Mouse (Mus musculus) kidney, postnatal 0 days (tissue): Measurements from ENCODE around the gene Psmd6. TPM values are rescaled to one million over a fixed set of nuclear protein-coding genes. Genes with fewer than 3 reads are reported as not detected.

Experiments used
- ATAC-seq: fragments of 200-750 bp; cut with Nextera tagmentation; replicated peaks from 2 replicates; pipeline ENCODE4 v1.8.0; 2017; ENCODE audit warnings: low read depth, moderate number of reproducible peaks, moderate TSS enrichment, moderate library complexity; ENCODE audit not compliant: low FRiP score
- DNase-seq: peaks from one replicate; pipeline ENCODE4 v3.0.0-alpha.2; 2016; ENCODE audit warnings: low spot score
- H3K27ac ChIP-seq: fragments of 300-500 bp; sonication (generic); 2 replicates; pipeline ENCODE4 v1.5.1; 2014; ENCODE audit warnings: mild to moderate bottlenecking
- H3K27me3 ChIP-seq: fragments of 300-500 bp; sonication (generic); 2 replicates; pipeline ENCODE4 v1.6.1; 2014; ENCODE audit warnings: low read length, mixed read lengths; ENCODE audit not compliant: insufficient read depth
- H3K36me3 ChIP-seq: fragments of 300-500 bp; sonication (generic); 2 replicates; pipeline ENCODE4 v1.6.1; 2014; ENCODE audit warnings: low read length, mixed read lengths; ENCODE audit not compliant: insufficient read depth
- H3K4me1 ChIP-seq: fragments of 300-500 bp; sonication (generic); replicated peaks from 2 replicates; pipeline ENCODE4 v1.6.1; 2014; ENCODE audit warnings: antibody characterized with exemption, low read length, mixed read lengths; ENCODE audit not compliant: insufficient read depth
- H3K4me2 ChIP-seq: fragments of 300-500 bp; sonication (generic); 2 replicates; pipeline ENCODE4 v1.6.1; 2014; ENCODE audit warnings: mild to moderate bottlenecking, low read length, moderate library complexity, mixed read lengths
- H3K4me3 ChIP-seq: fragments of 300-500 bp; sonication (generic); replicated peaks from 2 replicates; pipeline ENCODE4 v1.5.1; 2014; ENCODE audit warnings: low read depth, low read length
- H3K9ac ChIP-seq: fragments of 300-500 bp; sonication (generic); 2 replicates; pipeline ENCODE4 v1.6.1; 2014; ENCODE audit warnings: low read depth, low read length
- H3K9me3 ChIP-seq: fragments of 300-500 bp; sonication (generic); replicated peaks from 2 replicates; pipeline ENCODE4 v1.6.1; 2016; ENCODE audit warnings: low read length, inconsistent platforms, mixed read lengths
- CTCF ChIP-seq: IDR thresholded peaks from 2 replicates; pipeline ENCODE4 v1.5.1; 2016; ENCODE audit warnings: antibody characterized with exemption, low read depth, mild to moderate bottlenecking, moderate library complexity
- WGBS: fragments of 180-500 bp; shearing (Covaris S2); extraction: QIAGEN DNeasy Blood & Tissue Kit; methylation state at CpG from one replicate; pipeline ENCODE4 v1.1.7; 2014; 5-methylcytosine and 5-hydroxymethylcytosine counted together
- polyA plus RNA-seq: library from polyadenylated mRNA; unstranded; fragments of >200 nt; fragmentation: Nextera tagmentation; extraction: Ambion mirVana; gene quantifications from 2 replicates; pipeline ENCODE4 v1.2.1, GENCODE M21; 2015

Psmd6 gene
- polyA plus RNA-seq, 1 experiment from 2014 or later = 216 TPM

- DNase-seq (no peak), ATAC-seq (no peak)
- Histone ChIP-seq H3K36me3 (no peaks in the 10 kb centered on the region), H3K27ac (no peak overlapping the region), H3K27me3 (no peaks in the 10 kb centered on the region), H3K4me2 (no peak overlapping the region), H3K9me3 (no peaks in the 10 kb centered on the region), H3K9ac (no peak overlapping the region), H3K4me3 (no peak overlapping the region), H3K4me1 (0 out of 2 replicates have a peak, but pooled peaks cover 4% of the 10 kb centered on the region)
- WGBS = 67% methylated on average over 4 of the region's 4 CpGs
- no peak for TF ChIP-seq CTCF
These were observed 55.7 kb downstream of the Psmd6 start for GRCm38 (mm10) chr14:14065142-14065498.

- Histone ChIP-seq H3K4me3 (no peak overlapping the region), H3K4me2 (no peak overlapping the region), H3K36me3 (no peaks in the 10 kb centered on the region), H3K9ac (no peak overlapping the region), H3K27me3 (no peaks in the 10 kb centered on the region), H3K4me1 (0 out of 2 replicates have a peak, but pooled peaks cover 4% of the 10 kb centered on the region), H3K9me3 (no peaks in the 10 kb centered on the region), H3K27ac (no peak overlapping the region)
- TF ChIP-seq CTCF = no peak
- 30% methylated on average over 5 of the region's 5 CpGs for WGBS
- DNase-seq = no peak
- no peak for ATAC-seq
These were observed 56.2 kb downstream of the Psmd6 start for GRCm38 (mm10) chr14:14064486-14065141.

- ATAC-seq (no peak), DNase-seq (no peak)
- H3K4me2 ChIP-seq = no peak overlapping the region
- no peak overlapping the region for H3K27ac ChIP-seq
- 0 out of 2 replicates have a peak, but pooled peaks cover 4% of the 10 kb centered on the region for H3K4me1 ChIP-seq
- no peak overlapping the region for H3K9ac ChIP-seq
- no peaks in the 10 kb centered on the region for H3K9me3 ChIP-seq
- no peak overlapping the region for H3K4me3 ChIP-seq
- H3K27me3 ChIP-seq = no peaks in the 10 kb centered on the region
- TF ChIP-seq CTCF = no peak
- WGBS = 53% methylated on average over 5 of the region's 5 CpGs
- H3K36me3 ChIP-seq = 0 out of 2 replicates have a peak, but pooled peaks cover 4% of the 10 kb centered on the region
These were observed 57.4 kb downstream of the Psmd6 start for GRCm38 (mm10) chr14:14063382-14063781.

GRCm38 (mm10) chr14:14062531-14063245 is 58.1 kb downstream of the Psmd6 start:
- 0 out of 2 replicates have a peak, but pooled peaks cover 2% of the 10 kb centered on the region for H3K4me1 ChIP-seq
- no peak overlapping the region for H3K9ac ChIP-seq
- H3K4me2 ChIP-seq = no peak overlapping the region
- H3K4me3 ChIP-seq = no peak overlapping the region
- DNase-seq (no peak), ATAC-seq (no peak)
- 0 out of 2 replicates have a peak, but pooled peaks cover 4% of the 10 kb centered on the region for H3K36me3 ChIP-seq
- no peaks in the 10 kb centered on the region for H3K27me3 ChIP-seq
- H3K27ac ChIP-seq = no peak overlapping the region
- no peaks in the 10 kb centered on the region for H3K9me3 ChIP-seq
- 82% methylated on average over 11 of the region's 11 CpGs for WGBS
- TF ChIP-seq CTCF = no peak

Other genes starting within 250 kb of the Psmd6 start
- gene Gm281, start 206.5 kb downstream of the Psmd6 start, polyA plus RNA-seq = not detected in 2 replicates
- gene Atxn7, start 159.5 kb downstream of the Psmd6 start, polyA plus RNA-seq = 4.0 and 4.6 TPM in 2 replicates
- gene Thoc7, start 159.1 kb downstream of the Psmd6 start, polyA plus RNA-seq = 211 and 212 TPM in 2 replicates
- not detected in 2 replicates for gene Olfr720, start 65.9 kb upstream of the Psmd6 start, polyA plus RNA-seq
- not detected in 2 replicates for gene Olfr31, start 201.8 kb upstream of the Psmd6 start, polyA plus RNA-seq
- 6.6 and 6.9 TPM in 2 replicates for gene Il3ra, start 225.3 kb upstream of the Psmd6 start, polyA plus RNA-seq